Mouse (Mus musculus): ENCODE data around the gene Spcs2. TPM values are rescaled to one million over a fixed set of nuclear protein-coding genes. Genes with fewer than 3 reads are reported as not detected.
A peak's percentile ranks its signal among the peaks of the same experiment; 100 is the strongest.

Spcs2 gene
- total and polyA plus RNA-seq, 3 experiments: 203 to 272 (median 232) TPM

GRCm38 (mm10) chr7:99795192-99795981 lies 67.9 kb downstream of the Spcs2 start:
- H3K27me3 ChIP-seq (replicated peaks): no peaks in the 10 kb centered on the region
- 0 out of 2 replicates have a peak overlapping the region, but pooled peaks have one; percentile 2 for H3K27ac ChIP-seq (ENCODE audit: insufficient read depth, low read depth)
- peaks cover 23% of the 10 kb centered on the region for H3K9me3 ChIP-seq (replicated peaks; ENCODE audit: low read length)
- in situ Hi-C loops (cut with MboI; ENCODE audit: low pct_ligation_motif_present, low pct_unique_long_range_greater_than_20kb, low sequenced_read_pairs): loop anchor here (5.0 kb wide), 2 partner anchors 133 to 178 kb away; no protein-coding TSS in a partner anchor
- no peaks in the 10 kb centered on the region for H3K79me2 ChIP-seq (replicated peaks; ENCODE audit: control insufficient read depth, extremely low read depth, insufficient read depth, poor library complexity, severe bottlenecking)
- no peaks in the 10 kb centered on the region for H3K36me3 ChIP-seq (replicated peaks in 1 of 2; ENCODE audit: control insufficient read depth in 1 of 2, insufficient read depth in 1 of 2, low read length in 1 of 2)
- dilution Hi-C loops (cut with MboI; ENCODE audit: extremely low pct_ligation_motif_present, extremely low pct_unique_long_range_greater_than_20kb, low sequenced_read_pairs): no loop called here
- no peak for TF ChIP-seq ZNF384 (IDR thresholded peaks at IDR 0.05; ENCODE audit: low read depth, low read length)
- TF ChIP-seq TBP (conservative IDR thresholded peaks at IDR 0.05; ENCODE audit: low read depth, low read length): 0 out of 2 replicates have a peak, but pooled peaks have one; percentile 39
- no peak for TF ChIP-seq ELF1 (IDR thresholded peaks at IDR 0.05; ENCODE audit: low read depth, low read length)
- TF ChIP-seq SIN3A (IDR thresholded peaks at IDR 0.05; ENCODE audit: low read length): peak; percentile 60; the same call in 1 of the 2 replicates
- no peak for TF ChIP-seq NELFE (IDR thresholded peaks at IDR 0.05; ENCODE audit: low read depth, low read length)
- no peak for TF ChIP-seq ZMIZ1 (IDR thresholded peaks at IDR 0.05; ENCODE audit: low read depth, low read length)
- no peak for TF ChIP-seq USF1 (IDR thresholded peaks at IDR 0.05; ENCODE audit: low read depth, low read length)
- no peak for TF ChIP-seq PAX5 (IDR thresholded peaks at IDR 0.05; ENCODE audit: low read length)
- peak; percentile 85 for TF ChIP-seq JUND (conservative IDR thresholded peaks at IDR 0.05; ENCODE audit: low read depth, low read length)
- no peak for TF ChIP-seq MAFK (IDR thresholded peaks at IDR 0.05; ENCODE audit: insufficient replicate concordance, low read length)
- TF ChIP-seq NRF1 (IDR thresholded peaks at IDR 0.05; ENCODE audit: low read depth, low read length): no peak
- TF ChIP-seq SMC3 (IDR thresholded peaks at IDR 0.05; ENCODE audit: low read depth, low read length): no peak
- TF ChIP-seq EP300 (IDR thresholded peaks at IDR 0.05; ENCODE audit: low read length): peak; percentile 64
- TF ChIP-seq E2F4 (IDR thresholded peaks at IDR 0.05; ENCODE audit: insufficient replicate concordance, low read depth, low read length): no peak
- TF ChIP-seq ZC3H11A (IDR thresholded peaks at IDR 0.05; ENCODE audit: low read depth, low read length): no peak
- TF ChIP-seq UBTF (IDR thresholded peaks at IDR 0.05; ENCODE audit: low read depth, low read length): no peak
- 0 out of 2 replicates have a peak, but pooled peaks have one; percentile 40 for TF ChIP-seq MXI1 (IDR thresholded peaks at IDR 0.05; ENCODE audit: low read depth, low read length)
- 0 out of 2 replicates have a peak, but pooled peaks have one; percentile 32 for TF ChIP-seq MAX (IDR thresholded peaks at IDR 0.05; ENCODE audit: low read length)
- peak; percentile 87 for TF ChIP-seq JUN (IDR thresholded peaks at IDR 0.05; ENCODE audit: insufficient read depth, low read depth, low read length)
- TF ChIP-seq MEF2A (IDR thresholded peaks at IDR 0.05; ENCODE audit: borderline replicate concordance, low read depth, low read length): peak; percentile 59
- TF ChIP-seq TCF12 (IDR thresholded peaks at IDR 0.05; ENCODE audit: low read depth, low read length): peak; percentile 69; the same call in 1 of the 2 replicates
- TF ChIP-seq POLR2AphosphoS2 (IDR thresholded peaks at IDR 0.05; ENCODE audit: low read depth, low read length): no peak
- TF ChIP-seq USF2 (conservative IDR thresholded peaks at IDR 0.05; ENCODE audit: low read depth, low read length): no peak
- TF ChIP-seq BHLHE40 (IDR thresholded peaks at IDR 0.05; ENCODE audit: low read depth, low read length): peak; percentile 56
- TF ChIP-seq CTCF (conservative IDR thresholded peaks at IDR 0.05 in 1 of 2, IDR thresholded peaks at IDR 0.05 in 1 of 2; ENCODE audit: low read depth in 2 of 2, low read length in 2 of 2): no peak
- peak; percentile 58; the same call in 1 of the 2 replicates for TF ChIP-seq MAZ (IDR thresholded peaks at IDR 0.05; ENCODE audit: low read depth, low read length)
- no peak for TF ChIP-seq CHD1 (IDR thresholded peaks at IDR 0.05; ENCODE audit: low read depth, low read length)
- no peak for TF ChIP-seq ZKSCAN1 (IDR thresholded peaks at IDR 0.05; ENCODE audit: borderline replicate concordance, low read depth, low read length)
- TF ChIP-seq ETS1 (conservative IDR thresholded peaks at IDR 0.05; ENCODE audit: low read depth, low read length): peak; percentile 44; the same call in 1 of the 2 replicates
- no peak for TF ChIP-seq RAD21 (IDR thresholded peaks at IDR 0.05; ENCODE audit: low read depth, low read length)
- TF ChIP-seq MYC (IDR thresholded peaks at IDR 0.05; ENCODE audit: low read depth, low read length): 0 out of 2 replicates have a peak, but pooled peaks have one; percentile 41
- TF ChIP-seq KAT2A (IDR thresholded peaks at IDR 0.05; ENCODE audit: insufficient replicate concordance, low read length): no peak
- 0 out of 2 replicates have a peak, but pooled peaks have one; percentile 10 for TF ChIP-seq IRF4 (IDR thresholded peaks at IDR 0.05; ENCODE audit: low read depth, low read length)
- H3K4me1 ChIP-seq (ENCODE audit: control insufficient read depth in 1 of 2, insufficient read depth in 2 of 2): peaks cover 15 to 41% of the 10 kb centered on the region in 2 experiments
- peak; percentile 95 for DNase-seq (ENCODE audit: extremely low read depth)
- peak overlapping the region in 1 of 3 experiments; percentile 7 for H3K4me3 ChIP-seq (replicated peaks in 1 of 3; ENCODE audit: low read depth in 2 of 3, low read length in 2 of 3, poor library complexity in 1 of 3)
- H3K9ac ChIP-seq (ENCODE audit: insufficient read depth, low read depth): no peak overlapping the region
- peak overlapping the region; percentile 47 for H3K4me2 ChIP-seq (ENCODE audit: insufficient read depth, low read depth, poor library complexity, severe bottlenecking)
